Mouse (Mus musculus): ENCODE data around the gene Amhr2. TPM values are rescaled to one million over a fixed set of nuclear protein-coding genes. Genes with fewer than 3 reads are reported as not detected.
A peak's percentile ranks its signal among the peaks of the same experiment; 100 is the strongest.

Amhr2 gene
- polyA plus RNA-seq, 1 experiment = not detected

DNA sequence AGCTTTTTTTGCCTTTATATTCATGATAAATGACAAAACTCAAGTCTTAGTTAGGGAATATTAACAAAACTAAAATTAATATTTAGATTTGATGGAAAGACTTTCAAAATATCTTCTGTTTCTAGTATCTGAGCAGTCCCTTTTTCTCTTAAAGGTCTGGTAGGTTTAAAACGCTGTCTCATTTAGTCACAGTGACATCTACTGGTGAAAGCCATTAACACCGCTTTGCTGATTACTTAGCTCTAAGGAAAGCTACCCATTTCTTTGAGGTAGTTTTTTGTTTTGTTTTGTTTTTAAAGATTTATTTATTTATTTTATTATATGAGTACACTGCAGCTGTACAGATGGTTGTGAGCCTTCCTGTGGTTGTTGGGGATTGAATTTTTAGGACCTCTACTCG, 23.7 kb upstream of the Amhr2 start:
- H3K4me1 ChIP-seq (ENCODE audit: control insufficient read depth, insufficient read depth, low read length) = no peaks in the 10 kb centered on the region
- no peak overlapping the region for H3K27ac ChIP-seq (ENCODE audit: insufficient read depth, low read depth, low read length)
- H3K4me3 ChIP-seq (ENCODE audit: insufficient read depth, low read length) = no peak overlapping the region
- TF ChIP-seq CTCF (IDR thresholded peaks at IDR 0.05; ENCODE audit: low read depth, low read length) (no peak), POLR2A (IDR thresholded peaks at IDR 0.05; ENCODE audit: borderline replicate concordance, low read depth, low read length) (no peak)

DNA sequence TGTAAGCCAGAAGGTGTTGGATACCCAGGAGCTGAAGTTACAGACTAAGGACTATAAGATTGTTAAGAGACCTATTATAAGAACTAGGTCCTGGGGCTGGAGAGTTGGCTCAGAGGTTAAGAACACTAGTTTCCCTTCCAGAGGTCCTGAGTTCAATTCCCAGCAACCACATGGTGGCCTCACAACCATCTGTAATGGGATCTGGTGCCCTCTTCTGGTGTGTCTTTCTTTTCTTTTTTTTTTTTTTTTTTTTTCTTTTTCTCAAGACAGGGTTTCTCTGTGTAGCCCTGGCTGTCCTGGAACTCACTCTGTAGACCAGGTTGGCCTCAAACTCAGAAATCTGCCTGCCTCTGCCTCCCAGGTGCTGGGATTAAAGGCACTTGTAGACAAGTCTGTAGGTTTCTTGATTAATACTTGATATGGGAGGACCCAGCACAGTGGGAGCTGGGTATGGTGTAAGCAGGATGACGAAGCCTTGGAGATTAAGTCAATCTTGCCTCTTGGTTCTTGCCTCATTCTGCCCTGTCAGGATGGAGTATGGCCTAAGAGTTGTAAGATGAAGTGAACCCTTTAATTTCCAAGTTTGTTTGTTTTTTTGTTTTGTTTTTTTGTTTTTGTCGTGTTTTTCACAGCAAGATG, 21.4 kb upstream of the Amhr2 start:
- no peak for TF ChIP-seq CTCF (IDR thresholded peaks at IDR 0.05; ENCODE audit: low read depth, low read length)
- TF ChIP-seq POLR2A (IDR thresholded peaks at IDR 0.05; ENCODE audit: borderline replicate concordance, low read depth, low read length) = no peak
- Histone ChIP-seq H3K4me1 (ENCODE audit: control insufficient read depth, insufficient read depth, low read length) (no peaks in the 10 kb centered on the region), H3K27ac (ENCODE audit: insufficient read depth, low read depth, low read length) (no peak overlapping the region), H3K4me3 (ENCODE audit: insufficient read depth, low read length) (no peak overlapping the region)

DNA sequence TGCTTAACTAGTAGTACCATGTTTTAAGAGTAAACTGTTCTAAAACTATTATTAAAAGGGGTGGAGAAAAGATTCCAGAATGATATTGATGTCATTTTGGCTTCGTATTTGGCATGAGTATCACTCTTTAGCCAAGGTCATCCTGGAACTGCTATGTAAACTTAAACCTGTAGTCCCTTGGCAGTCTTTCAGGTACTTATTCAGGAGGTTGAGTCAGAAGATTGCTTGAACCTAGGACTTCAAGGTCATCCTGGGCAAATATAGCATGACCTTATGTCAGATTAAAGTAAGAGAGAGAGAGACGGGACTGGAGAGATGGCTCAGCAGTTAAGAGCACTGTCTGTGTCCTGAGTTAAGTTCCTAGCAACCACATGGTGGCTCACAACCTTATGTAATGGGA, 20.5 kb upstream of the Amhr2 start:
- Histone ChIP-seq H3K4me1 (ENCODE audit: control insufficient read depth, insufficient read depth, low read length) (no peaks in the 10 kb centered on the region), H3K4me3 (ENCODE audit: insufficient read depth, low read length) (no peak overlapping the region), H3K27ac (ENCODE audit: insufficient read depth, low read depth, low read length) (no peak overlapping the region)
- TF ChIP-seq POLR2A (IDR thresholded peaks at IDR 0.05; ENCODE audit: borderline replicate concordance, low read depth, low read length) (no peak), CTCF (IDR thresholded peaks at IDR 0.05; ENCODE audit: low read depth, low read length) (no peak)

GRCm38 (mm10) chr15:102426963-102427362, 18.2 kb upstream of the Amhr2 start:
- H3K4me1 ChIP-seq (ENCODE audit: control insufficient read depth, insufficient read depth, low read length) = peaks cover 6% of the 10 kb centered on the region; the same call in 1 of the 2 replicates
- H3K27ac ChIP-seq (ENCODE audit: insufficient read depth, low read depth, low read length) = no peak overlapping the region
- TF ChIP-seq CTCF (IDR thresholded peaks at IDR 0.05; ENCODE audit: low read depth, low read length) (no peak), POLR2A (IDR thresholded peaks at IDR 0.05; ENCODE audit: borderline replicate concordance, low read depth, low read length) (no peak)
- H3K4me3 ChIP-seq (ENCODE audit: insufficient read depth, low read length) = no peak overlapping the region

DNA sequence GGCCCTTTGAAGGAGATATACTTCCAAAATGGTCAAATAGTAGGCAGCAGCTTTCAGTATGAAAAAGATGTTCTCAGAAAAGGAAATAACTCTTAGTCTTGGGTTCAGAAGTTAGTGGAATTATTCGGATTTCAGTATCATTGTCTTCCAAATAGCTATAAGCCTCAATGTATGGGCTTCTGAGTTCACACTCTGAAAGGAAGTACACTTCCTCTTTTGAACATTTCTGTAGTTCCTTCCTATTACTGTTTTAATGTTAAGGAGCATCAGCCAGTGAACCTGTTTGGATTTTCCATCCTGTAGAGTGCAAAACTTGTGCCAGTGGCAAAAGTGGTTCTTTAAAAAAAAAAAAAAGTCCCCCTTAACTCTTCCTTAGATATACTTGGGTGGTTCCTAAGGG, 13.1 kb upstream of the Amhr2 start:
- Histone ChIP-seq H3K27ac (ENCODE audit: insufficient read depth, low read depth, low read length) (no peak overlapping the region), H3K4me1 (ENCODE audit: control insufficient read depth, insufficient read depth, low read length) (peaks cover 9% of the 10 kb centered on the region), H3K4me3 (ENCODE audit: insufficient read depth, low read length) (no peak overlapping the region)
- TF ChIP-seq CTCF (IDR thresholded peaks at IDR 0.05; ENCODE audit: low read depth, low read length) (no peak), POLR2A (IDR thresholded peaks at IDR 0.05; ENCODE audit: borderline replicate concordance, low read depth, low read length) (no peak)

GRCm38 (mm10) chr15:102433173-102433572, 12.0 kb upstream of the Amhr2 start:
- Histone ChIP-seq H3K27ac (ENCODE audit: insufficient read depth, low read depth, low read length) (no peak overlapping the region), H3K4me3 (ENCODE audit: insufficient read depth, low read length) (no peak overlapping the region), H3K4me1 (ENCODE audit: control insufficient read depth, insufficient read depth, low read length) (peaks cover 9% of the 10 kb centered on the region)
- TF ChIP-seq CTCF (IDR thresholded peaks at IDR 0.05; ENCODE audit: low read depth, low read length) = no peak
- no peak for TF ChIP-seq POLR2A (IDR thresholded peaks at IDR 0.05; ENCODE audit: borderline replicate concordance, low read depth, low read length)

GRCm38 (mm10) chr15:102442490-102442889, 2.7 kb upstream of the Amhr2 start:
- Histone ChIP-seq H3K27ac (ENCODE audit: insufficient read depth, low read depth, low read length) (no peak overlapping the region), H3K4me1 (ENCODE audit: control insufficient read depth, insufficient read depth, low read length) (no peaks in the 10 kb centered on the region), H3K4me3 (ENCODE audit: insufficient read depth, low read length) (no peak overlapping the region)
- TF ChIP-seq CTCF (IDR thresholded peaks at IDR 0.05; ENCODE audit: low read depth, low read length) = 0 out of 2 replicates have a peak, but pooled peaks have one; percentile 32
- TF ChIP-seq POLR2A (IDR thresholded peaks at IDR 0.05; ENCODE audit: borderline replicate concordance, low read depth, low read length) = no peak

DNA sequence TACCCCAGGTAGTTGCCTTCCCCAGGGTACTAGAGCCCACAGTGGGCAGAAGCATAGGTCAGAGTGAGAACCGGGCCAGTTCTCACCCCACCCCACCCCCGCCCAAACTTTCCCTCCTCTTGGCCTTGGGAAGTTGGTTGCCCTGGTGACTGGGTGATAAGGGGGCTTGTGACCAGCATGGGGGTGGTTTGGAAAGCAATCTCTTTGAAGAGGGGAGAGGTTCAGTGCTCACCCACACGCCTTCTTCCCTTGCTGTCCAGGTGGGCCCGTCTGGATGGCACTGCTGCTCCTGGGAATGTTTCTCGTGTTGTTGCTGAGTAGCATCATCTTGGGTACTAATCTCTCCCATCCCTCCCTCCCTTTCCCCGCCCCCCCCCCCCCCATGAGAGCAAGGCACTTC, 1.3 kb downstream of the Amhr2 start:
- Histone ChIP-seq H3K27ac (ENCODE audit: insufficient read depth, low read depth, low read length) (no peak overlapping the region), H3K4me1 (ENCODE audit: control insufficient read depth, insufficient read depth, low read length) (peaks cover 4% of the 10 kb centered on the region; the same call in 1 of the 2 replicates), H3K4me3 (ENCODE audit: insufficient read depth, low read length) (no peak overlapping the region)
- TF ChIP-seq POLR2A (IDR thresholded peaks at IDR 0.05; ENCODE audit: borderline replicate concordance, low read depth, low read length) (no peak), CTCF (IDR thresholded peaks at IDR 0.05; ENCODE audit: low read depth, low read length) (no peak)

- H3K4me3 ChIP-seq (ENCODE audit: insufficient read depth, low read length) = no peak overlapping the region
- TF ChIP-seq CTCF (IDR thresholded peaks at IDR 0.05; ENCODE audit: low read depth, low read length) (no peak), POLR2A (IDR thresholded peaks at IDR 0.05; ENCODE audit: borderline replicate concordance, low read depth, low read length) (no peak)
- peaks cover 4% of the 10 kb centered on the region; the same call in 1 of the 2 replicates for H3K4me1 ChIP-seq (ENCODE audit: control insufficient read depth, insufficient read depth, low read length)
- H3K27ac ChIP-seq (ENCODE audit: insufficient read depth, low read depth, low read length) = no peak overlapping the region
These were observed 4.2 kb downstream of the Amhr2 start for GRCm38 (mm10) chr15:102449366-102449765.

DNA sequence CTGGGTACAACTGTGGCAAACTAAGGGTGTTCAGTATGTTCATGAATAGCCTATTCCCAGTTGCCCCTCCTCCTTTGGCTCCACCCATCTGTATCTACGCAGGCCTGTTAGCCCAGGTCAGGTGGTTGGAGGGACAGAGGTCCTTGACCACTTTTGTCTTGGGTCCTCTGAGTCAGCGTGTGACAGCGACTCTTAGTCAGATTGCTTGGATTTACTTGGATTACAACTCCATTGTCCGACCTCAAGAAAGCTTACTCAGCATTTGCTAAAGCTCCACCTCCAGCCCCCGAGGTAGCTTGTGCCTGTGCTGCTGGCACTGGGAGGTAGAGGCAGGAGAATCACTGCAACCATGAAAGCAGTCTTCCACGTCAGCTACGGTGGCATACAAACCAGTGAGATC, 5.8 kb downstream of the Amhr2 start:
- TF ChIP-seq POLR2A (IDR thresholded peaks at IDR 0.05; ENCODE audit: borderline replicate concordance, low read depth, low read length) (no peak), CTCF (IDR thresholded peaks at IDR 0.05; ENCODE audit: low read depth, low read length) (no peak)
- Histone ChIP-seq H3K4me3 (ENCODE audit: insufficient read depth, low read length) (no peak overlapping the region), H3K4me1 (ENCODE audit: control insufficient read depth, insufficient read depth, low read length) (peaks cover 4% of the 10 kb centered on the region; the same call in 1 of the 2 replicates), H3K27ac (ENCODE audit: insufficient read depth, low read depth, low read length) (no peak overlapping the region)
